Mouse (Mus musculus) lung, embryonic 14.5 days (tissue): ENCODE results near the gene Ambp. TPM values are rescaled to one million over a fixed set of nuclear protein-coding genes. Genes with fewer than 3 reads are reported as not detected.

Experiments
- ATAC-seq: fragments of 200-750 bp; cut with Nextera tagmentation; 2 replicates; pipeline ENCODE4 v1.8.0; 2017; ENCODE audit warnings: mild to moderate bottlenecking, moderate TSS enrichment, moderate library complexity; ENCODE audit not compliant: insufficient read depth
- DNase-seq: peaks from one replicate; pipeline ENCODE4 v3.0.0-alpha.2; 2015
- H3K27ac ChIP-seq: fragments of 300-500 bp; sonication (generic); 2 replicates; pipeline ENCODE4 v1.5.1; 2014; ENCODE audit warnings: low read depth, mild to moderate bottlenecking, moderate library complexity
- H3K27me3 ChIP-seq: fragments of 300-500 bp; sonication (generic); 2 replicates; pipeline ENCODE4 v1.6.1; 2014; ENCODE audit warnings: low read length, control low read depth; ENCODE audit not compliant: insufficient read depth
- H3K36me3 ChIP-seq: fragments of 300-500 bp; sonication (generic); 2 replicates; pipeline ENCODE4 v1.6.1; 2014; ENCODE audit warnings: control low read depth; ENCODE audit not compliant: insufficient read depth
- H3K4me1 ChIP-seq: fragments of 300-500 bp; sonication (generic); 2 replicates; pipeline ENCODE4 v1.6.1; 2014; ENCODE audit warnings: antibody characterized with exemption, control low read depth; ENCODE audit not compliant: insufficient read depth
- H3K4me2 ChIP-seq: fragments of 300-500 bp; sonication (generic); 2 replicates; pipeline ENCODE4 v1.6.1; 2014; ENCODE audit warnings: mild to moderate bottlenecking
- H3K4me3 ChIP-seq: fragments of 300-500 bp; sonication (generic); 2 replicates; pipeline ENCODE4 v1.5.1; 2014; ENCODE audit warnings: low read depth, low read length
- H3K9ac ChIP-seq: fragments of 300-500 bp; sonication (generic); 2 replicates; pipeline ENCODE4 v1.6.1; 2014
- H3K9me3 ChIP-seq: fragments of 300-500 bp; sonication (generic); 2 replicates; pipeline ENCODE4 v1.6.1; 2016; ENCODE audit warnings: low read depth, low read length, control low read depth
- CTCF ChIP-seq: IDR thresholded peaks from 2 replicates; pipeline ENCODE4 v1.5.1; 2016; ENCODE audit warnings: antibody characterized with exemption, low read depth
- WGBS: fragments of 180-500 bp; shearing (Covaris S2); extraction: QIAGEN DNeasy Blood & Tissue Kit; methylation state at CpG from one replicate; pipeline ENCODE4 v1.1.7; 2014; 5-methylcytosine and 5-hydroxymethylcytosine counted together
- polyA plus RNA-seq: library from polyadenylated mRNA; unstranded; fragments of >200 nt; fragmentation: Nextera tagmentation; extraction: Ambion mirVana; gene quantifications from 2 replicates; pipeline ENCODE4 v1.2.1, GENCODE M21; 2014

Ambp gene
- polyA plus RNA-seq, 1 experiment from 2014 or later, result 0.47 TPM

GRCm38 (mm10) chr4:63156726-63157634, 2.4 kb upstream of the Ambp start:
- no peaks in the 10 kb centered on the region for H3K9me3 ChIP-seq
- ATAC-seq (peak; percentile 80), DNase-seq (peak; percentile 43)
- no peak for TF ChIP-seq CTCF
- no peaks in the 10 kb centered on the region for H3K36me3 ChIP-seq
- no peaks in the 10 kb centered on the region for H3K27me3 ChIP-seq
- no peak overlapping the region for H3K4me3 ChIP-seq
- H3K4me2 ChIP-seq, result no peak overlapping the region
- H3K27ac ChIP-seq, result peak overlapping the region; percentile 60; the same call in 1 of the 2 replicates
- H3K9ac ChIP-seq, result no peak overlapping the region
- 46% methylated on average over 8 of the region's 8 CpGs for WGBS
- H3K4me1 ChIP-seq, result no peaks in the 10 kb centered on the region

- no peak for TF ChIP-seq CTCF
- no peaks in the 10 kb centered on the region for H3K4me1 ChIP-seq
- no peak overlapping the region for H3K27ac ChIP-seq
- WGBS, result 59% methylated on average over 2 of the region's 2 CpGs
- no peaks in the 10 kb centered on the region for H3K27me3 ChIP-seq
- no peak for DNase-seq
- no peak overlapping the region for H3K9ac ChIP-seq
- no peak overlapping the region for H3K4me2 ChIP-seq
- no peaks in the 10 kb centered on the region for H3K9me3 ChIP-seq
- ATAC-seq, result no peak
- H3K4me3 ChIP-seq, result no peak overlapping the region
- no peaks in the 10 kb centered on the region for H3K36me3 ChIP-seq
Measured at GRCm38 (mm10) chr4:63155596-63155995, 997 bp upstream of the Ambp start.

GRCm38 (mm10) chr4:63154028-63154427, 571 bp downstream of the Ambp start:
- H3K27me3 ChIP-seq, result no peaks in the 10 kb centered on the region
- H3K4me3 ChIP-seq, result no peak overlapping the region
- no peak overlapping the region for H3K9ac ChIP-seq
- H3K4me2 ChIP-seq, result no peak overlapping the region
- ATAC-seq (no peak), DNase-seq (no peak)
- no peaks in the 10 kb centered on the region for H3K9me3 ChIP-seq
- 46% methylated on average over 4 of the region's 4 CpGs for WGBS
- no peak for TF ChIP-seq CTCF
- H3K4me1 ChIP-seq, result no peaks in the 10 kb centered on the region
- no peak overlapping the region for H3K27ac ChIP-seq
- no peaks in the 10 kb centered on the region for H3K36me3 ChIP-seq

GRCm38 (mm10) chr4:63151127-63151526, 3.5 kb downstream of the Ambp start:
- H3K9me3 ChIP-seq, result peaks cover 8% of the 10 kb centered on the region; the same call in 1 of the 2 replicates
- H3K27me3 ChIP-seq, result no peaks in the 10 kb centered on the region
- TF ChIP-seq CTCF, result no peak
- no peaks in the 10 kb centered on the region for H3K36me3 ChIP-seq
- no peak for ATAC-seq
- no peak overlapping the region for H3K4me2 ChIP-seq
- H3K4me3 ChIP-seq, result no peak overlapping the region
- 84% methylated on average over 6 of the region's 6 CpGs for WGBS
- H3K27ac ChIP-seq, result no peak overlapping the region
- no peaks in the 10 kb centered on the region for H3K4me1 ChIP-seq
- no peak for DNase-seq
- H3K9ac ChIP-seq, result no peak overlapping the region

DNA sequence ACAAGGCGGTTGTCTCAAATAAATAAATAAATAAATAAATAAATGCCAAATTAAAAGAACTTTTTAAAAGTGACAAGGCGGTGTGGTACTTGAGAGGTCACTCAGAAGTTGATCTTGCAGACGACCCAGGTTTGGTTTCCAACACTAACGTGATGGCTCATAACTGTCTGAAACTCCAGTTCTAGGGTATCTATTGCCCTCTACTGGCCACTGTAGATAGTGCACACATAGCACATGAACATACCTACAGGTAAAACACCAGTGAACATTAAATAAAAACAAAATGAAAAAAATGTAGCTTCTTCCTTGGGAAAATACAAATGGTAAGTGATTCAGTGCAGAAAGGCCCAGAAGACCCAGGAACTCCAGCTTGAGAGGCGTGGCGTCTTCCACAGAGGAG, 7.3 kb downstream of the Ambp start:
- H3K4me2 ChIP-seq, result no peak overlapping the region
- no peak overlapping the region for H3K4me3 ChIP-seq
- no peak overlapping the region for H3K9ac ChIP-seq
- no peaks in the 10 kb centered on the region for H3K27me3 ChIP-seq
- ATAC-seq, result no peak
- H3K4me1 ChIP-seq, result no peaks in the 10 kb centered on the region
- 89% methylated on average over 6 of the region's 6 CpGs for WGBS
- no peaks in the 10 kb centered on the region for H3K36me3 ChIP-seq
- peak; percentile 34 for TF ChIP-seq CTCF
- H3K27ac ChIP-seq, result no peak overlapping the region
- DNase-seq, result no peak
- H3K9me3 ChIP-seq, result peaks cover 8% of the 10 kb centered on the region; the same call in 1 of the 2 replicates

- Histone ChIP-seq H3K36me3 (peaks cover 44% of the 10 kb centered on the region), H3K4me3 (no peak overlapping the region)
- ATAC-seq, result no peak
Measured at GRCm38 (mm10) chr4:63129891-63130624, 24.5 kb downstream of the Ambp start.

GRCm38 (mm10) chr4:63124861-63125466, 29.6 kb downstream of the Ambp start:
- H3K36me3 ChIP-seq, result peaks cover 41% of the 10 kb centered on the region
- 78% methylated on average over 8 of the region's 8 CpGs for WGBS

More at GRCm38 (mm10) chr4:63129891-63130624, 24.5 kb downstream of the Ambp start:
- H3K4me2 ChIP-seq, result no peak overlapping the region
- no peaks in the 10 kb centered on the region for H3K9me3 ChIP-seq
- H3K4me1 ChIP-seq, result no peaks in the 10 kb centered on the region
- no peak for TF ChIP-seq CTCF
- 87% methylated on average over 5 of the region's 5 CpGs for WGBS
- no peak overlapping the region for H3K9ac ChIP-seq
- H3K27ac ChIP-seq, result no peak overlapping the region
- no peaks in the 10 kb centered on the region for H3K27me3 ChIP-seq
- no peak for DNase-seq

More at GRCm38 (mm10) chr4:63124861-63125466, 29.6 kb downstream of the Ambp start:
- no peak overlapping the region for H3K27ac ChIP-seq
- no peak for TF ChIP-seq CTCF
- H3K9me3 ChIP-seq, result no peaks in the 10 kb centered on the region
- no peak overlapping the region for H3K9ac ChIP-seq
- H3K4me1 ChIP-seq, result no peaks in the 10 kb centered on the region
- ATAC-seq (no peak), DNase-seq (no peak)
- H3K4me3 ChIP-seq, result no peak overlapping the region
- H3K4me2 ChIP-seq, result no peak overlapping the region
- no peaks in the 10 kb centered on the region for H3K27me3 ChIP-seq
